In the genomic region with DNA sequence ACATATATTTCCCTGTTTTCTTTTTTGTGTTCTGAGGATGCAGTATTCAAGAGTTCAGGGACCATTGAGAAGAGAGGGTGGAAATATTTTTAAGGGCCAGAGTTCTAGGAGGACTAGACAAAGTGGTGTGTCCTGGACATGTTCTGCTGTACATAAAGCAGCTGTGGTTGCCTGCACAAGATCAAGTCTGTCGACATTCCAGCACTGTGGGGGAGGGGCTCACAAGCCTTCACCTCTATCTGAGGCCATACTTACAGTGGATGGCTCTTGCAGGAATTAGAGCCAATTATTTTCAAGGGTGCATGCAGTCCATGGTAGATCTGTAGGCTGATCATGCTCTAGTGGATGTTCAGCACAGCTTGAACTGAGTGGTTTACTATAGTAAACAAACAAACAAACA, we compare ENCODE assay signal across 13 mouse cellular contexts. TPM values are rescaled to one million over a fixed set of nuclear protein-coding genes. Genes with fewer than 3 reads are reported as not detected.
DNase-seq lines count a peak whose midpoint lies in the region; ATAC-seq and TF ChIP-seq lines count a peak whose summit lies in the region.
"Had no signal": no experiment of that assay in that cellular context is flagged by ENCODE, and none has a peak within 500 bp of the region (broad histone marks: within the 10 kb centered on the region; RNA-seq: fewer than 3 reads in every experiment).

No protein-coding gene starts in this region.

- TF ChIP-seq CTCF in liver, postnatal 0 days (IDR thresholded peaks at IDR 0.05; ENCODE audit: low read depth) = no peak

- peaks cover 12% of the 10 kb centered on the region for H3K4me1 ChIP-seq in liver, postnatal 0 days (ENCODE audit: insufficient read depth)
- H3K4me1 ChIP-seq in embryonic facial prominence, embryonic 10.5 days = peaks cover 81% of the 10 kb centered on the region
- H3K4me1 ChIP-seq in kidney, embryonic 14.5 days (ENCODE audit: control insufficient read depth, insufficient read depth, low read length) = peaks cover 53% of the 10 kb centered on the region
- peaks cover 36% of the 10 kb centered on the region for H3K4me1 ChIP-seq in intestine, embryonic 15.5 days (replicated peaks)
- peaks cover 66% of the 10 kb centered on the region for H3K4me1 ChIP-seq in hindbrain, embryonic 10.5 days (replicated peaks)

- H3K4me3 ChIP-seq in liver, postnatal 0 days (ENCODE audit: low read depth, low read length) = no peak overlapping the region
- peak overlapping the region; percentile 18; the same call in 1 of the 2 replicates for H3K4me3 ChIP-seq in embryonic facial prominence, embryonic 10.5 days
- no peak overlapping the region; the same call in 1 of the 2 replicates for H3K4me3 ChIP-seq in kidney, embryonic 14.5 days (ENCODE audit: low read length)
- no peak overlapping the region for H3K4me3 ChIP-seq in intestine, embryonic 15.5 days (replicated peaks)
- no peak overlapping the region for H3K4me3 ChIP-seq in hindbrain, embryonic 10.5 days
- H3K4me3 ChIP-seq: embryonic facial prominence, embryonic 15.5 days; megakaryocyte, embryonic 14.5 days; neural tube, embryonic 12.5 days had no signal

- no peaks in the 10 kb centered on the region for H3K36me3 ChIP-seq in liver, postnatal 0 days (replicated peaks; ENCODE audit: insufficient read depth, low read length)
- peaks cover 91% of the 10 kb centered on the region for H3K36me3 ChIP-seq in embryonic facial prominence, embryonic 10.5 days (replicated peaks)
- peaks cover 50% of the 10 kb centered on the region for H3K36me3 ChIP-seq in kidney, embryonic 14.5 days (ENCODE audit: control insufficient read depth, insufficient read depth, low read length)
- peaks cover 9% of the 10 kb centered on the region; the same call in 1 of the 2 replicates for H3K36me3 ChIP-seq in intestine, embryonic 15.5 days
- peaks cover 88% of the 10 kb centered on the region for H3K36me3 ChIP-seq in hindbrain, embryonic 10.5 days

- H3K9ac ChIP-seq in liver, postnatal 0 days (replicated peaks) = no peak overlapping the region
- no peak overlapping the region for H3K9ac ChIP-seq in kidney, embryonic 14.5 days (ENCODE audit: low read depth, low read length)
- H3K9ac ChIP-seq in intestine, embryonic 15.5 days = no peak overlapping the region
- H3K9ac ChIP-seq: embryonic facial prominence, embryonic 15.5 days; neural tube, embryonic 12.5 days had no signal

- no peak for ATAC-seq in liver, postnatal 0 days
- ATAC-seq in kidney, embryonic 14.5 days (ENCODE audit: low FRiP score, low TSS enrichment) = no peak
- no peak for ATAC-seq in intestine, embryonic 15.5 days
- ATAC-seq: hindbrain, embryonic 16.5 days had no signal

- 11% methylated on average over 1 of the region's 1 CpGs for WGBS in liver, postnatal 0 days (ENCODE audit: insufficient replicate concordance)
- WGBS in embryonic facial prominence, embryonic 10.5 days = 15% methylated on average over 1 of the region's 1 CpGs
- 10% methylated on average over 1 of the region's 1 CpGs for WGBS in kidney, embryonic 14.5 days
- WGBS in intestine, embryonic 15.5 days = 3% methylated on average over 1 of the region's 1 CpGs
- WGBS in hindbrain, embryonic 10.5 days = 33% methylated on average over 1 of the region's 1 CpGs

- no peaks in the 10 kb centered on the region for H3K9me3 ChIP-seq in liver, postnatal 0 days (ENCODE audit: low read length)
- no peaks in the 10 kb centered on the region for H3K9me3 ChIP-seq in embryonic facial prominence, embryonic 10.5 days
- H3K9me3 ChIP-seq in kidney, embryonic 14.5 days (ENCODE audit: control insufficient read depth, low read length) = no peaks in the 10 kb centered on the region
- no peaks in the 10 kb centered on the region for H3K9me3 ChIP-seq in intestine, embryonic 15.5 days
- no peaks in the 10 kb centered on the region for H3K9me3 ChIP-seq in hindbrain, embryonic 10.5 days
- H3K9me3 ChIP-seq: embryonic facial prominence, embryonic 15.5 days; megakaryocyte, embryonic 14.5 days; neural tube, embryonic 12.5 days had no signal

- H3K27ac ChIP-seq in liver, postnatal 0 days (ENCODE audit: low read depth) = no peak overlapping the region
- H3K27ac ChIP-seq in embryonic facial prominence, embryonic 10.5 days (replicated peaks) = no peak overlapping the region
- no peak overlapping the region for H3K27ac ChIP-seq in kidney, embryonic 14.5 days (ENCODE audit: low read depth, low read length)
- no peak overlapping the region for H3K27ac ChIP-seq in intestine, embryonic 15.5 days
- no peak overlapping the region for H3K27ac ChIP-seq in hindbrain, embryonic 10.5 days
- H3K27ac ChIP-seq: embryonic facial prominence, embryonic 15.5 days; neural tube, embryonic 12.5 days had no signal

- no peak for TF ChIP-seq EP300 in liver, postnatal 0 days (IDR thresholded peaks at IDR 0.05; ENCODE audit: low read depth)

- H3K4me2 ChIP-seq in liver, postnatal 0 days (ENCODE audit: low read depth, low read length) = no peak overlapping the region
- peak overlapping the region; percentile 12; the same call in 1 of the 2 replicates for H3K4me2 ChIP-seq in kidney, embryonic 14.5 days (replicated peaks; ENCODE audit: low read depth, low read length)
- no peak overlapping the region for H3K4me2 ChIP-seq in intestine, embryonic 15.5 days (replicated peaks)
- H3K4me2 ChIP-seq: embryonic facial prominence, embryonic 15.5 days; neural tube, embryonic 12.5 days had no signal

- DNase-seq in liver, postnatal 0 days = peak; percentile 23
- DNase-seq in liver = no peak
- peak; percentile 66 for DNase-seq in embryonic facial prominence, embryonic 10.5 days (ENCODE audit: low spot score)
- DNase-seq in lung, postnatal 36 days = peak; percentile 79
- DNase-seq in cerebellum, postnatal 25 days = no peak
- DNase-seq in hindbrain, embryonic 10.5 days (ENCODE audit: low spot score) = no peak

- H3K27me3 ChIP-seq in liver, postnatal 0 days (ENCODE audit: insufficient read depth, low read length) = no peaks in the 10 kb centered on the region
- no peaks in the 10 kb centered on the region for H3K27me3 ChIP-seq in embryonic facial prominence, embryonic 10.5 days (replicated peaks; ENCODE audit: low read depth, poor library complexity, severe bottlenecking)
- no peaks in the 10 kb centered on the region for H3K27me3 ChIP-seq in kidney, embryonic 14.5 days (ENCODE audit: control insufficient read depth, insufficient read depth, low read length)
- H3K27me3 ChIP-seq in intestine, embryonic 15.5 days (replicated peaks) = no peaks in the 10 kb centered on the region
- H3K27me3 ChIP-seq in hindbrain, embryonic 10.5 days (ENCODE audit: insufficient read depth, poor library complexity, severe bottlenecking) = no peaks in the 10 kb centered on the region
- H3K27me3 ChIP-seq: embryonic facial prominence, embryonic 15.5 days; neural tube, embryonic 12.5 days had no signal

RNA-seq across cellular contexts. Expression of a gene that starts 7.9 kb away (rescaled TPM):
- polyA plus RNA-seq in liver, postnatal 0 days (2015; fragmentation: Nextera tagmentation; extraction: Ambion mirVana) = 2.1 and 3.1 TPM in 2 replicates
- 59.1 and 61.6 TPM in 2 replicates for polyA plus RNA-seq in embryonic facial prominence, embryonic 10.5 days (2016; fragmentation: Nextera tagmentation; extraction: Ambion mirVana)
- polyA plus RNA-seq in kidney, embryonic 14.5 days (2014; fragmentation: Nextera tagmentation; extraction: Ambion mirVana) = 22.9 and 32.8 TPM in 2 replicates
- 18.7 and 23.7 TPM in 2 replicates for polyA plus RNA-seq in intestine, embryonic 15.5 days (2015; fragmentation: Nextera tagmentation; extraction: Ambion mirVana)
- polyA plus RNA-seq in hindbrain, embryonic 10.5 days (2016; fragmentation: Nextera tagmentation; extraction: Ambion mirVana) = 43.9 and 44.2 TPM in 2 replicates

RNA-seq across cellular contexts. Expression of a gene that starts 20.1 kb away (rescaled TPM):
- polyA plus RNA-seq in liver, postnatal 0 days (2015; fragmentation: Nextera tagmentation; extraction: Ambion mirVana) = 0.08 and 0.09 TPM in 2 replicates
- 1.2 and 1.5 TPM in 2 replicates for polyA plus RNA-seq in embryonic facial prominence, embryonic 10.5 days (2016; fragmentation: Nextera tagmentation; extraction: Ambion mirVana)
- 1.1 and 1.6 TPM in 2 replicates for polyA plus RNA-seq in kidney, embryonic 14.5 days (2014; fragmentation: Nextera tagmentation; extraction: Ambion mirVana)
- 0.57 and 0.83 TPM in 2 replicates for polyA plus RNA-seq in intestine, embryonic 15.5 days (2015; fragmentation: Nextera tagmentation; extraction: Ambion mirVana)
- 0.63 and 1.2 TPM in 2 replicates for polyA plus RNA-seq in hindbrain, embryonic 10.5 days (2016; fragmentation: Nextera tagmentation; extraction: Ambion mirVana)

RNA-seq across cellular contexts. Expression of a gene that starts 48.8 kb away (rescaled TPM):
- 13.3 and 13.7 TPM in 2 replicates for polyA plus RNA-seq in liver, postnatal 0 days (2015; fragmentation: Nextera tagmentation; extraction: Ambion mirVana)
- not detected in 2 replicates for polyA plus RNA-seq in embryonic facial prominence, embryonic 10.5 days (2016; fragmentation: Nextera tagmentation; extraction: Ambion mirVana)
- 0.16 TPM in 1 of 2 replicates, not detected in the other for polyA plus RNA-seq in kidney, embryonic 14.5 days (2014; fragmentation: Nextera tagmentation; extraction: Ambion mirVana)
- 0.28 and 0.40 TPM in 2 replicates for polyA plus RNA-seq in intestine, embryonic 15.5 days (2015; fragmentation: Nextera tagmentation; extraction: Ambion mirVana)
- polyA plus RNA-seq in hindbrain, embryonic 10.5 days (2016; fragmentation: Nextera tagmentation; extraction: Ambion mirVana) = not detected in 2 replicates
- polyA plus RNA-seq: neural tube, embryonic 12.5 days had no signal

RNA-seq across cellular contexts. Expression of a gene that starts 52.7 kb away (rescaled TPM):
- polyA plus RNA-seq in liver, postnatal 0 days (2015; fragmentation: Nextera tagmentation; extraction: Ambion mirVana) = 9.3 and 10.3 TPM in 2 replicates
- polyA plus RNA-seq in embryonic facial prominence, embryonic 10.5 days (2016; fragmentation: Nextera tagmentation; extraction: Ambion mirVana) = not detected in 2 replicates
- polyA plus RNA-seq in kidney, embryonic 14.5 days (2014; fragmentation: Nextera tagmentation; extraction: Ambion mirVana) = 0.23 and 0.34 TPM in 2 replicates
- polyA plus RNA-seq in intestine, embryonic 15.5 days (2015; fragmentation: Nextera tagmentation; extraction: Ambion mirVana) = 0.33 and 0.53 TPM in 2 replicates
- polyA plus RNA-seq in hindbrain, embryonic 10.5 days (2016; fragmentation: Nextera tagmentation; extraction: Ambion mirVana) = not detected in 2 replicates
- polyA plus RNA-seq: neural tube, embryonic 12.5 days had no signal

RNA-seq across cellular contexts. Expression of a gene that starts 52.8 kb away (rescaled TPM):
- polyA plus RNA-seq in liver, postnatal 0 days (2015; fragmentation: Nextera tagmentation; extraction: Ambion mirVana) = not detected in 2 replicates
- not detected in 2 replicates for polyA plus RNA-seq in embryonic facial prominence, embryonic 10.5 days (2016; fragmentation: Nextera tagmentation; extraction: Ambion mirVana)
- polyA plus RNA-seq in kidney, embryonic 14.5 days (2014; fragmentation: Nextera tagmentation; extraction: Ambion mirVana) = not detected in 2 replicates
- polyA plus RNA-seq in intestine, embryonic 15.5 days (2015; fragmentation: Nextera tagmentation; extraction: Ambion mirVana) = not detected in 2 replicates
- not detected in 2 replicates for polyA plus RNA-seq in hindbrain, embryonic 10.5 days (2016; fragmentation: Nextera tagmentation; extraction: Ambion mirVana)
- polyA plus RNA-seq: embryonic facial prominence, embryonic 15.5 days; hindbrain, embryonic 16.5 days; neural tube, embryonic 12.5 days; small intestine, adult 2 months had no signal

Comparison
In these comparisons a context has a peak if more than half of its experiments do, and no peak if none do; other contexts are left out.
1. DNase-seq: peak in liver, postnatal 0 days (single experiment), embryonic facial prominence, embryonic 10.5 days (single experiment) and lung, postnatal 36 days (single experiment); none in liver (single experiment), cerebellum, postnatal 25 days (0 of 2) and hindbrain, embryonic 10.5 days (single experiment).
2. RNA of a gene that starts 48.8 kb away (polyA plus RNA-seq): 13.3 to 13.7 TPM in liver, postnatal 0 days; 0.28 to 0.40 TPM in intestine, embryonic 15.5 days, 0.16 TPM in kidney, embryonic 14.5 days, not detected in embryonic facial prominence, embryonic 10.5 days and not detected in hindbrain, embryonic 10.5 days; every median in the first group is over 10 times any median in the second.